Mouse (Mus musculus) ES-E14 (cell line): ENCODE measurements around the gene Itpk1. TPM values are rescaled to one million over a fixed set of nuclear protein-coding genes. Genes with fewer than 3 reads are reported as not detected.

Source experiments
- DNase-seq: peaks from one replicate; pipeline ENCODE4 v3.0.0-alpha.2; 2013; ENCODE audit warnings: low read depth, low spot score
- H3K27ac ChIP-seq: 2 replicates; pipeline ENCODE4 v1.5.1; 2012; ENCODE audit warnings: low read depth, mild to moderate bottlenecking, low read length, moderate library complexity, mixed read lengths; ENCODE audit not compliant: poor library complexity, insufficient read depth, severe bottlenecking
- H3K36me3 ChIP-seq: 2 replicates; pipeline ENCODE4 v1.6.1; 2012; ENCODE audit warnings: mild to moderate bottlenecking, low read length, moderate library complexity, mixed read lengths; ENCODE audit not compliant: control insufficient read depth, poor library complexity, insufficient read depth, severe bottlenecking
- H3K4me1 ChIP-seq, 2 experiments: fragments of 150-350 bp in 1 of 2; sonication (generic) in 1 of 2; 2 replicates each; pipeline ENCODE4 v1.6.1; 2012; ENCODE audit warnings: low read length in 2 of 2, mild to moderate bottlenecking in 1 of 2, mixed read lengths in 1 of 2; ENCODE audit not compliant: control insufficient read depth in 2 of 2, insufficient read depth in 2 of 2, poor library complexity in 1 of 2
- H3K4me3 ChIP-seq, 2 experiments: fragments of 150-350 bp in 1 of 2; sonication (generic) in 1 of 2; 2 replicates each; pipeline ENCODE4 v1.5.1; 2012; ENCODE audit warnings: low read length in 2 of 2, low read depth in 1 of 2, mild to moderate bottlenecking in 1 of 2, mixed read lengths in 1 of 2; ENCODE audit not compliant: insufficient read depth in 1 of 2, poor library complexity in 1 of 2, severe bottlenecking in 1 of 2
- H3K9ac ChIP-seq: 2 replicates; pipeline ENCODE4 v1.6.1; 2012; ENCODE audit warnings: low read depth, mild to moderate bottlenecking, low read length, mixed read lengths; ENCODE audit not compliant: poor library complexity, insufficient read depth, severe bottlenecking
- H3K9me3 ChIP-seq: fragments of 150-350 bp; sonication (generic); 2 replicates; pipeline ENCODE4 v1.6.1; 2012; ENCODE audit warnings: low read depth, mild to moderate bottlenecking, low read length; ENCODE audit not compliant: control insufficient read depth, insufficient read depth
- CHD2 ChIP-seq: IDR thresholded peaks from 2 replicates; pipeline ENCODE4 v1.6.1; 2014; ENCODE audit warnings: mild to moderate bottlenecking, low read depth, low read length, inconsistent platforms
- HCFC1 ChIP-seq: IDR thresholded peaks from 2 replicates; pipeline ENCODE4 v1.6.1; 2012; ENCODE audit warnings: low read length, inconsistent platforms, borderline replicate concordance; ENCODE audit not compliant: insufficient read depth
- MAFK ChIP-seq: IDR thresholded peaks from 2 replicates; pipeline ENCODE4 v1.6.1; 2014; ENCODE audit warnings: mild to moderate bottlenecking, low read depth, low read length, inconsistent platforms; ENCODE audit not compliant: insufficient read depth
- ZC3H11A ChIP-seq: IDR thresholded peaks from 2 replicates; pipeline ENCODE4 v1.6.1; 2012; ENCODE audit warnings: low read depth, mild to moderate bottlenecking, inconsistent platforms, low read length, borderline replicate concordance
- ZNF384 ChIP-seq: IDR thresholded peaks from 2 replicates; pipeline ENCODE4 v1.6.1; 2012; ENCODE audit warnings: low read depth, low read length, inconsistent platforms
- in situ Hi-C, 2 experiments: fragments of 600-800 bp; cut with MboI; formaldehyde crosslinking; loops; one replicate each; pipeline ENCODE4 v1.15.1; 2025; ENCODE audit warnings: low sequenced_read_pairs in 2 of 2, inconsistent platforms in 1 of 2; ENCODE audit not compliant: unreplicated experiment in 2 of 2
- total RNA-seq: library from RNA; depleted of rRNA; stranded (reverse); fragments of 300-350 nt; gene quantifications from 2 replicates; pipeline ENCODE4 v1.2.3, GENCODE M21; 2012

Gene Itpk1
- total RNA-seq, 1 experiment = 33.1 TPM

DNA sequence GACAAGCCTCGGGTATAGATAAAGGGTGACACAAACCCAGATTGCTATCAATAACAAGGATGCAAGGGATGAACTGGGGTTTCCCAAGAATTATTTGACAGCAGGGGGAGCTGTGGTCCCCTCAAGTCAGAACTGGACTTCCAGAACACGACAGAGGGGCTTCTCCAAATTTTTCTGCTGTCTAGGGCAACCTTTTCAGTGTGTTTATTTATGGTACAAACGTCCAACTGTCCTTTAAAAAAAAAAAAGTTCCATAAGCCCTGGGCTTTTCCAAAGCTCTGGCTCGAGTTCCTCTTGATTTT lies 1.7 kb downstream of the Itpk1 start:
- peaks cover 16 to 53% of the 10 kb centered on the region in 2 experiments for H3K4me1 ChIP-seq
- H3K27ac ChIP-seq = peak overlapping the region; percentile 48; the same call in 1 of the 2 replicates
- no peak for DNase-seq
- in situ Hi-C loops = no loop called here
- no peaks in the 10 kb centered on the region for H3K36me3 ChIP-seq
- peak overlapping the region; percentile 78; the same call in 1 of the 2 replicates for H3K9ac ChIP-seq
- H3K9me3 ChIP-seq = no peaks in the 10 kb centered on the region
- peak overlapping the region; percentile 92 to 96 for H3K4me3 ChIP-seq
- TF ChIP-seq CHD2 = no peak

DNA sequence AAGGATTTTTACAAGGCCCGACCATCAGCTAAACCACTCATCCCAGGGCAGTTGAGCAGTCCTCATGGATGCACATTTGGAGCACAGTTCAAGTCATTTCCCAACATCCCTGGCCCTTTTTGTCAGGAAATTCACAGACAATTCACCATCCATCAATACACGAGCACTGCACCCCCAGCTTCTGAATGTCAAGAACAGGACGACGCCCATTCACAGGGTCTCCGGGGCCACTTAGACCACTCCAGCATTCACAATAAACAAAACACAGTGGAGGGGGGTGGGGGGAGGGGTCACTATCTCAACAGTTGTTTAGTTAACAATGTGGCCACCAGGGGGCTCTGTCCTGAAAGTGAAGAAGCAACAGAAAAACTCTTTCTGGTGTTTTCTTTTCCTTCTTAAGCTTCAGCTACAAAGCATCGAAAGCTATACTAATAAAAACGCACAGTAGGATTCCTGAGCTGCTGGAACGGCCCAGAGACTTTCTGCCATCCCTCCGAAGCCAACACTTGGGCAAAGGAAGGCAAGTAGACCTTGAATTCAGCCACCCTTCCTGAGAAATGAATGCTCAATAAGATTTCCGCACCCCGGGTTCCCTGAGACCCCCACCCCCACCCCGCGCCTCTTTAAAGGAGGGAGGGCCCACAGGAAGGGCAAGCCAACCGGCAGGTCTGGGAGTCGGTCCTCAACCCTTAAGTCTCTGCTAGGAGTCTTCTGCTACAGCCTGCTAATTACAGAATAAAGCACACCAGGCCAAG lies 2.2 kb downstream of the Itpk1 start:
- peak; percentile 92 for DNase-seq
- peak overlapping the region; percentile 78; the same call in 1 of the 2 replicates for H3K9ac ChIP-seq
- in situ Hi-C loops = no loop called here

DNA sequence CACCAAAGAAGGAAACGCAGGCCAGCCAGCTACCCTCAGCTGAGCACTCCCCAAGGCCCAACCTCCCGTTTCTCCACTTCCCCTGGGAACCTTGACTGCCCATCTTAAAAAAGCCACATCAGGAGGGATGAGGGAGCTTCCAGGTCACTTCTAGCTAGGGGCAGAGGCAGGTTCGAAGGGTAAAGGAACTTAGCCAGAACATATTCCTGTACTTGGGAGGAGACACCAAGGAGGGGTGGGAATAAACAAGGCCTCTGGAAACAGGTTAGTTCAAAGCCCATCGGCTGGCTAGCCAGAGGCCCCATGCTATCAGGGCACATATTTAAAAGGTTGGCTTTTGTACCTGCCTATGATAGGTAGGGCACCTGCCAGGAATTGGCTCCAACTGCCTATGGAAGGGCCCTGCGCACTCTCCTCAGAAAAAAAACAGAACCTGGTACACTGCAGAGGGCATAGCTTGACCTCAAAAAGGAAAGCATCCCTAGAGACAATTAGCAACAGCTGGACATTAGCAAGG lies 3.0 kb downstream of the Itpk1 start:
- no peak for DNase-seq
- H3K9ac ChIP-seq = no peak overlapping the region; the same call in 1 of the 2 replicates

More for the DNA sequence above, 2.2 kb downstream of the Itpk1 start:
- peaks cover 19 to 53% of the 10 kb centered on the region in 2 experiments for H3K4me1 ChIP-seq
- H3K4me3 ChIP-seq = peak overlapping the region; percentile 92 to 96
- H3K27ac ChIP-seq = peak overlapping the region; percentile 48; the same call in 1 of the 2 replicates
- TF ChIP-seq ZNF384 (no peak), CHD2 (0 out of 2 replicates have a peak, but pooled peaks have one; percentile 9)
- H3K9me3 ChIP-seq = no peaks in the 10 kb centered on the region
- no peaks in the 10 kb centered on the region; the same call in 1 of the 2 replicates for H3K36me3 ChIP-seq

DNA sequence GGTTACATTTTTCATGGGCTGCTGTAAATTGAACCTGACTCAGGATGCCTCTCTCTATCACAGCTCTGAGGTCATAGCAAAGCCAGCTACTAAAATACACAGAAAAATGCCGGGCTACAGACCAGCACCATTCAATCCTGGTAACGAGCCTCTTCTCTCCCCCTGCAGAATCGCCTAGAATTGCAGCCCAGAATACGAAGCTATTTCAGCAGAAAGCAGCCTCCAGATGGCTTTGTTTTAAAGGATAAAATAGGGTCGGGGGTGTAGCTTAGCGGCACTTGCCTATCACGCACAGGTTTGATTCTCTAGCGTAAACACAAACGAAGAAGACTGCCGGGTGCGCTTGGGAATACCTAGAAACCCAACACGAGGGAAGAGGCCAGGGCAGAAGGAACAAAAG lies 4.3 kb downstream of the Itpk1 start:
- Histone ChIP-seq H3K36me3 (peaks cover 2% of the 10 kb centered on the region), H3K27ac (no peak overlapping the region), H3K9ac (no peak overlapping the region), H3K4me1 (peaks cover 32 to 61% of the 10 kb centered on the region in 2 experiments), H3K9me3 (no peaks in the 10 kb centered on the region), H3K4me3 (no peak overlapping the region)
- TF ChIP-seq ZC3H11A (no peak), MAFK (no peak)
- DNase-seq = no peak
- in situ Hi-C loops = no loop called here

More for the DNA sequence above, 3.0 kb downstream of the Itpk1 start:
- Histone ChIP-seq H3K36me3 (no peaks in the 10 kb centered on the region; the same call in 1 of the 2 replicates), H3K4me1 (peaks cover 23 to 56% of the 10 kb centered on the region in 2 experiments), H3K4me3 (peak overlapping the region in 1 of 2 experiments; percentile 92; a peak in 1 of 4 replicates), H3K27ac (no peak overlapping the region), H3K9me3 (no peaks in the 10 kb centered on the region)
- in situ Hi-C loops = no loop called here
- TF ChIP-seq CHD2 (no peak), HCFC1 (no peak), MAFK (no peak), ZC3H11A (no peak)

DNA sequence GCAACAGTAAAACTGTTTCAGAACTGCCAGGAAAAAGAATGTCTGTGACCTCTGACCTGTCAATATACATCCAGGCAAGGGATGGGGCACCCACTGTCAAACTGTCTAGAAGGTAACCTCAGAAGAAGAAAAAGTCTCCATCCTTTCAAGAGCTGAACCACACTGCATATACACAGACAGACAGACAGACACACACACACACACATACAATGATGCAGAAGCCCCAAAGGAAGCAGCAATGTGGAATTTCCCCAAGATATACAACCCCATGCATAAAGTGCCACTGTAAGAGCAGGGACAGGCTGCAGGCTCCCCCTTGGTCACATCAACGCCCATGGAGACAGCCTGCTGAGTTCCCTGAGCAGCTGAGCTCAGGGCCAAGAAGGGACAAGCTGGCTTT lies 5.6 kb downstream of the Itpk1 start:
- H3K9me3 ChIP-seq = no peaks in the 10 kb centered on the region
- no peak for DNase-seq
- H3K4me3 ChIP-seq = no peak overlapping the region
- no peak for TF ChIP-seq ZC3H11A
- TF ChIP-seq CHD2 = no peak
- no peak for TF ChIP-seq MAFK
- no peak for TF ChIP-seq HCFC1
- no peak for TF ChIP-seq ZNF384
- peaks cover 36 to 69% of the 10 kb centered on the region in 2 experiments for H3K4me1 ChIP-seq
- H3K9ac ChIP-seq = no peak overlapping the region
- peaks cover 2% of the 10 kb centered on the region for H3K36me3 ChIP-seq
- in situ Hi-C loops = no loop called here
- no peak overlapping the region for H3K27ac ChIP-seq
